Mouse (Mus musculus) midbrain, embryonic 14.5 days (tissue): ENCODE data around the gene Spint5. TPM values are rescaled to one million over a fixed set of nuclear protein-coding genes. Genes with fewer than 3 reads are reported as not detected.
"Not testable (repeated sequence)": the region's sequence is repeated elsewhere in the genome, so short reads cannot be mapped to it uniquely, and the experiment has no call there.

Experiments
- ATAC-seq: fragments of 200-750 bp; cut with Nextera tagmentation; 2 replicates; pipeline ENCODE4 v1.8.0; 2017; ENCODE audit warnings: moderate number of reproducible peaks, moderate library complexity; ENCODE audit not compliant: low FRiP score, low TSS enrichment
- DNase-seq: peaks from one replicate; pipeline ENCODE4 v3.0.0-alpha.2; 2015
- H3K27ac ChIP-seq: fragments of 300-500 bp; sonication (generic); replicated peaks from 2 replicates; pipeline ENCODE4 v1.5.1; 2014; ENCODE audit warnings: mild to moderate bottlenecking, low read depth, low read length, moderate library complexity
- H3K27me3 ChIP-seq: fragments of 300-500 bp; sonication (generic); 2 replicates; pipeline ENCODE4 v1.6.1; 2014; ENCODE audit warnings: low read length, control low read depth, mixed read lengths; ENCODE audit not compliant: control insufficient read depth, insufficient read depth
- H3K36me3 ChIP-seq: fragments of 300-500 bp; sonication (generic); 2 replicates; pipeline ENCODE4 v1.6.1; 2014; ENCODE audit warnings: low read length, control low read depth; ENCODE audit not compliant: control insufficient read depth, insufficient read depth
- H3K4me1 ChIP-seq: fragments of 300-500 bp; sonication (generic); 2 replicates; pipeline ENCODE4 v1.6.1; 2014; ENCODE audit warnings: mild to moderate bottlenecking, antibody characterized with exemption, low read length, control low read depth; ENCODE audit not compliant: control insufficient read depth, insufficient read depth
- H3K4me2 ChIP-seq: fragments of 300-500 bp; sonication (generic); 2 replicates; pipeline ENCODE4 v1.6.1; 2014; ENCODE audit warnings: mild to moderate bottlenecking, low read length, moderate library complexity
- H3K4me3 ChIP-seq: fragments of 300-500 bp; sonication (generic); replicated peaks from 2 replicates; pipeline ENCODE4 v1.5.1; 2014; ENCODE audit warnings: low read depth, low read length
- H3K9ac ChIP-seq: fragments of 300-500 bp; sonication (generic); replicated peaks from 2 replicates; pipeline ENCODE4 v1.6.1; 2014; ENCODE audit warnings: mild to moderate bottlenecking, low read length, moderate library complexity
- H3K9me3 ChIP-seq: fragments of 300-500 bp; sonication (generic); 2 replicates; pipeline ENCODE4 v1.6.1; 2016; ENCODE audit warnings: low read length, control low read depth, mixed read lengths; ENCODE audit not compliant: control insufficient read depth
- WGBS: fragments of 180-500 bp; shearing (Covaris S2); extraction: QIAGEN DNeasy Blood & Tissue Kit; methylation state at CpG from one replicate; pipeline ENCODE4 v1.1.7; 2014; 5-methylcytosine and 5-hydroxymethylcytosine counted together
- polyA plus RNA-seq: library from polyadenylated mRNA; unstranded; fragments of >200 nt; fragmentation: Nextera tagmentation; extraction: Ambion mirVana; gene quantifications from 2 replicates; pipeline ENCODE4 v1.2.1, GENCODE M21; 2014

The Spint5 gene
- polyA plus RNA-seq, 1 experiment from 2014 or later: not detected

GRCm38 (mm10) chr2:164684807-164685206 is 30.3 kb upstream of the Spint5 start, which contains the start of gene Wfdc13:
Gene Wfdc13 (plus strand): TSS chr2:164685107.
- ATAC-seq: no peak
- Histone ChIP-seq H3K27ac (no peak within 1 kb of the TSS), H3K4me1 (no peaks in the 10 kb centered on the region), H3K4me3 (no peak within 1 kb of the TSS), H3K4me2 (no peak within 1 kb of the TSS), H3K36me3 (no peaks in the 10 kb centered on the region), H3K9me3 (no peaks in the 10 kb centered on the region), H3K9ac (no peak within 1 kb of the TSS), H3K27me3 (no peaks in the 10 kb centered on the region)
- 71% methylated on average over 3 of the region's 3 CpGs for WGBS
- no peak for DNase-seq

DNA sequence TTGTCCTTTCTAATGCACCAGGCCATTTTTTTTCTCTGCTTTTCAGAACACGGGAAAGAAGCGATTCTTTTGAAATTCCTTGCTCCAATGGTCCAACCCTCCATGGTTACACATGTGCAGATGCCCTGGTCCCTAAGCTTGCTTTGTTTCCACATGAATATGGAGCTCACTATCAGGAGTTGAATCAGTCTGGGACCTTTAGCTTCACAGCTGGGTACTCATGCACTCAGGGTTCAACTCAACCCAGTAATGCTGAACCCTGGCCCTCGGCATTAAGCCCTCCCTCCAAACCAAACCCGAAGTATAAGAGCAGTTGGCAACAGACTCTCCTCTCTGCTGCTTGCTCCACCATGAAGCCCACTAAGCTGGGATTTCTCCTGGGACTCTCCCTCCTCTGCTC is 16.9 kb upstream of the Spint5 start, which contains the start of gene Spint4:
Gene Spint4, plus strand, starts transcription at position 301 of the 400 bp plus-strand sequence.
- no peak for ATAC-seq
- H3K9ac ChIP-seq: no peak within 1 kb of the TSS
- no peaks in the 10 kb centered on the region for H3K27me3 ChIP-seq
- no peak for DNase-seq
- H3K4me1 ChIP-seq: no peaks in the 10 kb centered on the region
- H3K36me3 ChIP-seq: no peaks in the 10 kb centered on the region
- no peak within 1 kb of the TSS for H3K4me2 ChIP-seq
- H3K4me3 ChIP-seq: no peak within 1 kb of the TSS
- no peak within 1 kb of the TSS for H3K27ac ChIP-seq
- H3K9me3 ChIP-seq: no peaks in the 10 kb centered on the region
- WGBS: 68% methylated on average over 4 of the region's 4 CpGs

- DNase-seq (no peak), ATAC-seq (no peak)
- H3K9ac ChIP-seq: no peak overlapping the region
- no peak overlapping the region for H3K4me3 ChIP-seq
- WGBS: 82% methylated on average over 5 of the region's 5 CpGs
- H3K27me3 ChIP-seq: no peaks in the 10 kb centered on the region
- H3K36me3 ChIP-seq: no peaks in the 10 kb centered on the region
- H3K4me2 ChIP-seq: no peak overlapping the region
- no peaks in the 10 kb centered on the region for H3K9me3 ChIP-seq
- no peak overlapping the region for H3K27ac ChIP-seq
- H3K4me1 ChIP-seq: no peaks in the 10 kb centered on the region
Measured at GRCm38 (mm10) chr2:164700959-164701358, 14.1 kb upstream of the Spint5 start.

GRCm38 (mm10) chr2:164701761-164702160 is 13.3 kb upstream of the Spint5 start:
- WGBS: 91% methylated on average over 5 of the region's 5 CpGs
- H3K9me3 ChIP-seq: no peaks in the 10 kb centered on the region
- no peak overlapping the region for H3K27ac ChIP-seq
- ATAC-seq (no peak), DNase-seq (no peak)
- H3K4me1 ChIP-seq: no peaks in the 10 kb centered on the region
- H3K27me3 ChIP-seq: no peaks in the 10 kb centered on the region
- H3K9ac ChIP-seq: no peak overlapping the region
- H3K36me3 ChIP-seq: no peaks in the 10 kb centered on the region
- no peak overlapping the region for H3K4me3 ChIP-seq
- H3K4me2 ChIP-seq: no peak overlapping the region

DNA sequence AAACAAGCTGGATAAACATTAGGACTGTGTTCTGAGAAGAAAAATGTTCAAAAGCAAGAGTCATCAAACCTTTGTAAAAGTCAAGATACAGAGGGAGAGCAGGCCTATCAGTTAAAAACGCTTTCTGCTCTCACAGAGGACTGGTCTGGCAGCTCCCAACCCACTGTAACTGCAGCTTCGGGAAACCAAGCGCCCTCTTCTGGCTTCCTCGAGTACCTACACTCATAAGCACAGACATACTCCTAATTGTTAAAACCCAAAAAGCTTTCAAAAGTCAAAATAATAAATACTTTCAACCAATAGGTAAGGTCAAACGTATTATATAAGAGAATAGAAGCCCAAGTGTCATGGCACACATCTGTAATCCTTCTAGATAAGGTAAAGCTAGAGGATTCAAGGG is 10.9 kb upstream of the Spint5 start:
- no peaks in the 10 kb centered on the region for H3K4me1 ChIP-seq
- no peak overlapping the region for H3K9ac ChIP-seq
- 85% methylated on average over 5 of the region's 5 CpGs for WGBS
- no peak overlapping the region for H3K4me2 ChIP-seq
- H3K36me3 ChIP-seq: no peaks in the 10 kb centered on the region
- H3K4me3 ChIP-seq: no peak overlapping the region
- no peak overlapping the region for H3K27ac ChIP-seq
- no peaks in the 10 kb centered on the region for H3K27me3 ChIP-seq
- ATAC-seq (no peak), DNase-seq (no peak)
- no peaks in the 10 kb centered on the region for H3K9me3 ChIP-seq

DNA sequence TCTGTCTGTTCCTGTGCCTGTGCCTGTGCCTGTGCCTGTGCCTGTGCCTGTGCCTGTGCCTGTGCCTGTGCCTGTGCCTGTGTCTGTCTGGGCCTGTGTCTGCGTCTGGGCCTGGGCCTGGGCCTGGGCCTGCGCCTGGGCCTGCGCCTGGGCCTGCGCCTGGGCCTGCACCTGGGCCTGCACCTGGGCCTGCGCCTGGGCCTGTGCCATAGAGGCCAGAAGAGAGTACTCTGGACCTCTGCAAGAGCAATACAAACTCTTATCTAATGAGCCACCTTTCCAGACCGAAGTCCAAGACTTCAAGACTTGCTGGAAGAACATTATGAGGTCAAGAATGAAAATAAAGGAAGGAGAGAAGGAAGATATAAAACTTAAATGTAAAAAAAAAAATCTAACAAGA is 9.8 kb upstream of the Spint5 start:
- no peaks in the 10 kb centered on the region for H3K4me1 ChIP-seq
- WGBS: 94% methylated on average over 6 of the region's 6 CpGs
- no peak overlapping the region for H3K4me2 ChIP-seq
- no peaks in the 10 kb centered on the region for H3K9me3 ChIP-seq
- no peaks in the 10 kb centered on the region for H3K36me3 ChIP-seq
- no peak overlapping the region for H3K4me3 ChIP-seq
- DNase-seq (no peak), ATAC-seq (no peak)
- H3K27me3 ChIP-seq: no peaks in the 10 kb centered on the region
- no peak overlapping the region for H3K27ac ChIP-seq
- no peak overlapping the region for H3K9ac ChIP-seq

GRCm38 (mm10) chr2:164705991-164706390 is 9.1 kb upstream of the Spint5 start:
- ATAC-seq (no peak), DNase-seq (no peak)
- H3K4me2 ChIP-seq: no peak overlapping the region
- H3K36me3 ChIP-seq: no peaks in the 10 kb centered on the region
- no peaks in the 10 kb centered on the region for H3K27me3 ChIP-seq
- WGBS: 88% methylated on average over 14 of the region's 14 CpGs
- no peak overlapping the region for H3K4me3 ChIP-seq
- no peaks in the 10 kb centered on the region for H3K9me3 ChIP-seq
- no peak overlapping the region for H3K27ac ChIP-seq
- H3K4me1 ChIP-seq: no peaks in the 10 kb centered on the region
- H3K9ac ChIP-seq: no peak overlapping the region

- H3K9me3 ChIP-seq, H3K4me2 ChIP-seq, DNase-seq, H3K27me3 ChIP-seq, H3K4me1 ChIP-seq, H3K36me3 ChIP-seq, ATAC-seq, H3K4me3 ChIP-seq, H3K27ac ChIP-seq, H3K9ac ChIP-seq: not testable (repeated sequence)
- WGBS: 91% methylated on average over 20 of the region's 23 CpGs
Measured at GRCm38 (mm10) chr2:164716194-164716786, 1.2 kb downstream of the Spint5 start.

DNA sequence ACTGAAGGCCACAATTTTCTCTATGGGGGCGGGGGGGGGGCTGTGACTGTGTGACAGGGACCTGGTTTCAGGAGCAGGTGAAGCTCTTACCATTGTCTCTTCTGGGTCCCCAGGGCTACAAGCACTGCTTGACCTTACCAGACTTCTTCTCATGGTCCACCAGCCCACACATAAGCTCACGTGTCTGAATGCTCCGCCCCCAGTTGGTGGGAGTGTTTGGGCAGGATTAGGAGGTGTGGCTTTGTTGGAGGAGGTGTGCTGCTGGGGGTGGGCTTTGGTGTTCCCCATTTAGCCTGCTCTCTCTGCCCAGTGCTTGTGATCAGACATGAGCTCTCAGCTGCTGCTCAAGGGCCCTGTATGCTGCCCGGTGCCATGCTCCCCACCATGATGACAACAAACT is 8.2 kb downstream of the Spint5 start:
- Histone ChIP-seq H3K9ac (no peak overlapping the region), H3K9me3 (no peaks in the 10 kb centered on the region), H3K27me3 (no peaks in the 10 kb centered on the region), H3K36me3 (no peaks in the 10 kb centered on the region), H3K4me1 (no peaks in the 10 kb centered on the region), H3K4me3 (no peak overlapping the region), H3K27ac (no peak overlapping the region), H3K4me2 (no peak overlapping the region)
- WGBS: 56% methylated on average over 4 of the region's 4 CpGs
- ATAC-seq (no peak), DNase-seq (no peak)
